Mouse (Mus musculus) hindbrain, postnatal 0 days (tissue): ENCODE data around the gene Zfpl1. TPM values are rescaled to one million over a fixed set of nuclear protein-coding genes. Genes with fewer than 3 reads are reported as not detected.

Experiments used
- ATAC-seq: fragments of 200-750 bp; cut with Nextera tagmentation; 2 replicates; pipeline ENCODE4 v1.8.0; 2017; ENCODE audit warnings: mild to moderate bottlenecking, moderate TSS enrichment, moderate library complexity
- DNase-seq: peaks from one replicate; pipeline ENCODE4 v3.0.0-alpha.2; 2015; ENCODE audit warnings: low spot score
- H3K27ac ChIP-seq: fragments of 300-500 bp; sonication (generic); 2 replicates; pipeline ENCODE4 v1.5.1; 2014; ENCODE audit warnings: mild to moderate bottlenecking
- H3K27me3 ChIP-seq: fragments of 300-500 bp; sonication (generic); 2 replicates; pipeline ENCODE4 v1.6.1; 2014; ENCODE audit warnings: low read length, mixed read lengths; ENCODE audit not compliant: insufficient read depth
- H3K36me3 ChIP-seq: fragments of 300-500 bp; sonication (generic); 2 replicates; pipeline ENCODE4 v1.6.1; 2014; ENCODE audit warnings: low read length, mixed read lengths; ENCODE audit not compliant: insufficient read depth
- H3K4me1 ChIP-seq: fragments of 300-500 bp; sonication (generic); 2 replicates; pipeline ENCODE4 v1.6.1; 2014; ENCODE audit warnings: antibody characterized with exemption, low read length, mixed read lengths; ENCODE audit not compliant: insufficient read depth
- H3K4me2 ChIP-seq: fragments of 300-500 bp; sonication (generic); 2 replicates; pipeline ENCODE4 v1.6.1; 2014; ENCODE audit warnings: low read depth, mild to moderate bottlenecking, low read length, moderate library complexity, mixed read lengths
- H3K4me3 ChIP-seq: fragments of 300-500 bp; sonication (generic); 2 replicates; pipeline ENCODE4 v1.5.1; 2014; ENCODE audit warnings: low read length
- H3K9ac ChIP-seq: fragments of 300-500 bp; sonication (generic); replicated peaks from 2 replicates; pipeline ENCODE4 v1.6.1; 2014; ENCODE audit warnings: mild to moderate bottlenecking, low read length, moderate library complexity, mixed read lengths
- H3K9me3 ChIP-seq: fragments of 300-500 bp; sonication (generic); 2 replicates; pipeline ENCODE4 v1.6.1; 2016; ENCODE audit warnings: low read length, mixed read lengths
- CTCF ChIP-seq: IDR thresholded peaks from 2 replicates; pipeline ENCODE4 v1.5.1; 2016; ENCODE audit warnings: antibody characterized with exemption, control low read depth, low read depth
- WGBS: fragments of 180-500 bp; shearing (Covaris S2); extraction: QIAGEN DNeasy Blood & Tissue Kit; methylation state at CpG from one replicate; pipeline ENCODE4 v1.1.7; 2014; 5-methylcytosine and 5-hydroxymethylcytosine counted together
- polyA plus RNA-seq: library from polyadenylated mRNA; unstranded; fragments of >200 nt; fragmentation: Nextera tagmentation; extraction: Ambion mirVana; gene quantifications from 2 replicates; pipeline ENCODE4 v1.2.1, GENCODE M21; 2015
- total RNA-seq: library from RNA; depleted of rRNA; stranded (reverse); fragments of >200 nt; gene quantifications from 2 replicates; pipeline ENCODE4 v1.2.3, GENCODE M21; 2014

Zfpl1 gene
- total and polyA plus RNA-seq, 2 experiments from 2014 or later = 76.9 to 83.9 TPM

DNA sequence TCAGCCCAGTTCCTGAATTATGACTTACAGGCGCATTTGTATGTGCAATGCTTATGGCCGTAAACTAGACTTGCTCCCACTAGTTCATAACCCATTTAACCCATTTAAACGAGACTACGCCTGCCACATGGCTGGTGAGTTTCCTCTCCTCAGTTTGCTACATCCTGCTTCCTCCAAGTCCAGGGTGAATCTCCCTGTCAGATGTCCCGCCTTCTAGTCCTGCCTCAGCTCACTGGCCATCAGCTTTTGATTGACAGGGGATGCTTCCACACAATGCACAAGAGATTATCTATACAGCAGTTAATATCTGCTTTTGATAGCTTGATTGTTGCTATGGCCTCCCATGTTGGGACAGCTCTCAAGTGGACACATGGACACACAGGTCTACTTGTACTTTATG, 30.5 kb downstream of the Zfpl1 start:
- peaks cover 61% of the 10 kb centered on the region for H3K36me3 ChIP-seq
- H3K4me3 ChIP-seq = no peak overlapping the region
- TF ChIP-seq CTCF = no peak
- H3K27ac ChIP-seq = no peak overlapping the region
- peaks cover 11% of the 10 kb centered on the region for H3K4me1 ChIP-seq
- H3K9ac ChIP-seq = no peak overlapping the region
- no peaks in the 10 kb centered on the region for H3K27me3 ChIP-seq
- H3K4me2 ChIP-seq = no peak overlapping the region
- 87% methylated on average over 5 of the region's 5 CpGs for WGBS
- no peak for ATAC-seq
- no peak for DNase-seq
- H3K9me3 ChIP-seq = no peaks in the 10 kb centered on the region

DNA sequence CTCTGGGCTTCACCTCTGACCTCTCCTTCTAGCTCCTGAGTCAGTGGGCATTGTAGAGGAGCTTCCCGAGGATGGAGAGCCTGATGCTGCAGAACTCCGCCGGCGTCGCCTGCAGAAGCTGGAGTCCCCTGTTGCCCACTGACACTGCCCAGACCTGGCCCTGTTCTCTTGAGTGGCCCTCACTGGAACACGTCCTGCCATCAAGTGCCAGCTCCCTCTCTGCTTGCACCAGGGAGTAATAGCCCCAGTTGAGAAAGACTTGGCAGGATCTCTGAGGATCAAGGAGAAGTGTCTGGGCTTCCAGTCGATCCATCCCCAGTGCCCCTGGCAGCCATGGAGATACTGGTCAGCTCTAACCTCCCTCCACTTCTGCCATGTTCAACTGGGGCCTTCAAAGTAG, 32.2 kb downstream of the Zfpl1 start:
- Histone ChIP-seq H3K9ac (no peak overlapping the region), H3K4me2 (no peak overlapping the region), H3K4me3 (no peak overlapping the region), H3K4me1 (peaks cover 12% of the 10 kb centered on the region), H3K27ac (no peak overlapping the region), H3K27me3 (no peaks in the 10 kb centered on the region), H3K9me3 (no peaks in the 10 kb centered on the region), H3K36me3 (peaks cover 70% of the 10 kb centered on the region)
- TF ChIP-seq CTCF = no peak
- 81% methylated on average over 7 of the region's 7 CpGs for WGBS
- ATAC-seq (no peak), DNase-seq (no peak)

GRCm38 (mm10) chr19:6048681-6049410, 35.9 kb downstream of the Zfpl1 start:
- Histone ChIP-seq H3K27ac (no peak overlapping the region), H3K4me2 (no peak overlapping the region), H3K9ac (no peak overlapping the region), H3K4me1 (peaks cover 13% of the 10 kb centered on the region), H3K9me3 (no peaks in the 10 kb centered on the region), H3K36me3 (peaks cover 53% of the 10 kb centered on the region), H3K4me3 (no peak overlapping the region), H3K27me3 (no peaks in the 10 kb centered on the region)
- ATAC-seq (no peak), DNase-seq (no peak)
- no peak for TF ChIP-seq CTCF
- 89% methylated on average over 11 of the region's 11 CpGs for WGBS

DNA sequence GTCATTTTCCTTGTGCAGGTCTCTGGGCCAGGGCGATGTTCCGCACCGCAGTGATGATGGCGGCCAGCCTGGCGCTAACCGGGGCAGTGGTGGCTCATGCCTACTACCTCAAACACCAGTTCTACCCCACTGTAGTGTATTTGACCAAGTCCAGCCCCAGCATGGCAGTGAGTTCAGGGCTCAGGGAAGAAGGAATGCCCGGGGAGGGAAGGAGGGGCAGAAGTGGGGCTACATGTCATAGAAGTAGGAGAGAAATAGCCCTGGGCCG, 36.9 kb downstream of the Zfpl1 start:
- ATAC-seq (no peak), DNase-seq (no peak)
- peaks cover 43% of the 10 kb centered on the region for H3K36me3 ChIP-seq
- H3K27ac ChIP-seq = peak overlapping the region; percentile 99
- no peak for TF ChIP-seq CTCF
- 91% methylated on average over 8 of the region's 8 CpGs for WGBS
- H3K4me2 ChIP-seq = peak overlapping the region; percentile 97
- peaks cover 13% of the 10 kb centered on the region for H3K4me1 ChIP-seq
- H3K27me3 ChIP-seq = no peaks in the 10 kb centered on the region
- no peaks in the 10 kb centered on the region for H3K9me3 ChIP-seq
- peak overlapping the region; percentile 87 for H3K4me3 ChIP-seq
- H3K9ac ChIP-seq = peak overlapping the region; percentile 74

GRCm38 (mm10) chr19:6047154-6047898, 37.4 kb downstream of the Zfpl1 start:
- peak overlapping the region; percentile 97 for H3K4me2 ChIP-seq
- peak overlapping the region; percentile 87 for H3K4me3 ChIP-seq
- peak overlapping the region; percentile 74 for H3K9ac ChIP-seq
- WGBS = 2% methylated on average over 43 of the region's 44 CpGs
- peak overlapping the region; percentile 99 for H3K27ac ChIP-seq
- peak; percentile 26; the same call in 1 of the 2 replicates for TF ChIP-seq CTCF
- DNase-seq = no peak
- H3K9me3 ChIP-seq = no peaks in the 10 kb centered on the region
- H3K27me3 ChIP-seq = no peaks in the 10 kb centered on the region
- H3K4me1 ChIP-seq = peaks cover 13% of the 10 kb centered on the region
- H3K36me3 ChIP-seq = peaks cover 39% of the 10 kb centered on the region
- ATAC-seq = peak; percentile 15; the same call in 1 of the 2 replicates

DNA sequence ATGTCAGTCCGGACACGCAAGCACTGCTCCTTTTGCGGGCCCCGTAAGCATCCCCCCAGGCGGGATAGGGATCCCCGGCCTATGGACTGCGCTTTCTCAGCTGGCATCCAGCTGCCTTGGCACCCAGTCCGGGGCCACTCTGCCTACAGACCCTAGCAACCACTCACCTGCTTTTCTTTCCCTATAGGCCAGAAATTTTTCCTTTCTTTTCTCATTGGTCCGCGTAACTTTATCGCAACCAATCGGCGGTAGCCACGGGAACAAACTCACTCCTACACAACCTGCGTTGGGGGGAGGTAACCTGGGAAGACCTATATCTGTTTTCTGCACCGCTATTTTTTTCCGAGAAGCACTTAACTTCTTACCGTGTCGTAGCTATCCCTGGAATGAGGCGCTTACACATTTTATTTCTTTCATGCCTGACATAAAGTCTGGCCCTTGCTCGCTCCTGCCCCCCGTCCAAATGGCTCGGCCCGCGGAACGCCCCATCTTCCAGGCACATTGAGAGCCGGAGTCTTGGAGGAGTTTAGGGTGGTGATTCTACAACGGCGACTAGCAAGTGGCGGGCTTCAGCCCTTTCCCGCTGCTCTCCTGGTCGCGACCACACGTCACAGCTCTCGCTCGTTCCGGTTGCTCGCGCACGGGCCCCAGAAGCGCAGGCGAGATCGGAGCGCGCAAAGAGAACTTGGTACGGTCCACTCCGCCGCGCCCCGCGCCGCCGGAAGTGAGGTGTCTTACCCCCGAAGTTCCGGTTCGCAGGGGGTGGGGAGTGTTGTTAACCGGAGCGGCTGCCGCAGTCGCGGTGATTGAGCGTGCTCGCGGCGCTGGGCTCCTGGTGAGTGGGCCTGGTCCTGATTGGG, 38.2 kb downstream of the Zfpl1 start, which contains the start of gene Syvn1:
TSS of gene Syvn1 (plus strand) at position 283 of the 860 bp plus-strand sequence.
- ATAC-seq (peak; percentile 92), DNase-seq (peak; percentile 96)
- TF ChIP-seq CTCF = peak; percentile 16; the same call in 1 of the 2 replicates
- Histone ChIP-seq H3K9me3 (no peaks in the 10 kb centered on the region), H3K4me3 (peak within 1 kb of the TSS; percentile 87), H3K36me3 (peaks cover 31% of the 10 kb centered on the region), H3K4me1 (peaks cover 13% of the 10 kb centered on the region), H3K4me2 (peak within 1 kb of the TSS; percentile 97), H3K27me3 (no peaks in the 10 kb centered on the region), H3K27ac (peak within 1 kb of the TSS; percentile 99), H3K9ac (peak within 1 kb of the TSS; percentile 74)
- WGBS = under 1% methylated on average over 65 of the region's 65 CpGs
